Mouse (Mus musculus) cerebellum, adult 8-10 months (tissue): ENCODE data around the gene Gprc5b.

Experiments used
- DNase-seq: peaks from one replicate; pipeline ENCODE4 v3.0.0; 2022

Gene Gprc5b

GRCm38 (mm10) chr7:118995007-118995406 is at the start of gene Gprc5b:
Gene Gprc5b, minus strand, starts transcription at chr7:118995211.
- peak; percentile 82 for DNase-seq

- DNase-seq: no peak
Measured at GRCm38 (mm10) chr7:119041502-119041901, 46.5 kb upstream of the Gprc5b start.

- DNase-seq: no peak
Measured at GRCm38 (mm10) chr7:119037581-119037980, 42.6 kb upstream of the Gprc5b start.

- DNase-seq: no peak
Measured at GRCm38 (mm10) chr7:119034243-119034961, 39.4 kb upstream of the Gprc5b start.

- DNase-seq: peak; percentile 28
Measured at GRCm38 (mm10) chr7:119023394-119023921, 28.4 kb upstream of the Gprc5b start.

DNA sequence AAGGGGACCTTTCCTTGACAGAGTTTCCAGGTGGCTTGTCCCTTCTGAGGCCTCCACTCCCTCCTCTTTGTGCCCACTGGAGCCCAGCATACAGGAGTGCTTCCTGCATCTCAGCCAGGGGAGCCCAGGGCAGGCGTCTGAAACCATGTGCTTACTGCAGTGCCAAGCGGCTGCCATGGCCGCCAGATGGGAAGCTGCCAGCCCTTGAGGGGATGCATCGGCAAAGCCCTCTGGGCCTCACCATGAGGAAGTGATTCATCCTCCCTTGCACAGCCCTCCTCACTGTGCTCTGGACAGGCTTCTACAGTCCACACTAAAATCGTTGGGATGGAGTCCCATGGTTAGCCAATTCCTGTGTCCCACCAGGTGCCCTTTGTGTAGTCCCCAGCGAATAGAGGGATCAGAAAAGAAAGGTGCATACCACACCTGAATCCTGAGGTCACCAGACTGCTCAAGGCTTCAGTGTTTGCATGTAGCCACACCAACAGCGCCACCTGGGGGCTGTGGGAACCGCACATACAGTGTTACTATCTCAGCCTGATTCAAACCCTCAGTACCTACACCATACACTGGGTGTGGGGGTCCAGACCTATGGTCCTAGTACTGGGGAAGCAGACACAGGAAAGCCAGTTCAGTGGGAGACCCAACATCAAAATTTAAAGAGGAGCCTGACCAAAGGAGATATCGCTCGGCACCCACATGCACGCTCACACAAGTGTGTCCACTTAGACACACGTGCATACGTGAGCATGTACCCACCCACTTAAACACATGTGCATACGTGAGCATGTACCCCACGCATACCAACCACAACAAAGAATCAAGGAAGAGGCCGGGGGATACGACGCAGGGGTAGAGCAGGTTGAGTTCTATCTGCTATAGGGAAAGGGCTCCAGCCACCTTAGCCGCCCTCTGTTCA is 27.5 kb upstream of the Gprc5b start:
- peak; percentile 34 for DNase-seq

DNA sequence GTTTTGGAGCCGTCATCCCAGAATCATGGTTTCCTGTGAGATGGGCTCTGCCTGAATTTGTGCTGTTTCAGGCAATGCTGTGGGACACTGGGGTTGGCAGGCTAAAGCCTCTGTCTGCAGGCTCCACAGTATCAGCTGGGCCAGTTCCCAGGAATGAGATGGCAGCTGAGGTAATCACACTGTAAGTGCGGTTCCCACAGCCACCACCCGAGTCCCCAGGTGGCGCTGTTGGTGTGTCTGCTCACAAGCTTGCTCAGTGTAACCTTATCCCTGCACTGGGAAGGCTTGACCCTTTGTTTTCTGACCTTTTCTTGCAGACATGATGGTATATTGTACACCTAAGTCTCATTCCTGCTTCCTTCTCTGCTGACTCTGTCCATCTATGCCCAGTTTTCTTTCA is 24.5 kb upstream of the Gprc5b start:
- no peak for DNase-seq

GRCm38 (mm10) chr7:119015736-119016135 is 20.7 kb upstream of the Gprc5b start:
- DNase-seq: no peak

DNA sequence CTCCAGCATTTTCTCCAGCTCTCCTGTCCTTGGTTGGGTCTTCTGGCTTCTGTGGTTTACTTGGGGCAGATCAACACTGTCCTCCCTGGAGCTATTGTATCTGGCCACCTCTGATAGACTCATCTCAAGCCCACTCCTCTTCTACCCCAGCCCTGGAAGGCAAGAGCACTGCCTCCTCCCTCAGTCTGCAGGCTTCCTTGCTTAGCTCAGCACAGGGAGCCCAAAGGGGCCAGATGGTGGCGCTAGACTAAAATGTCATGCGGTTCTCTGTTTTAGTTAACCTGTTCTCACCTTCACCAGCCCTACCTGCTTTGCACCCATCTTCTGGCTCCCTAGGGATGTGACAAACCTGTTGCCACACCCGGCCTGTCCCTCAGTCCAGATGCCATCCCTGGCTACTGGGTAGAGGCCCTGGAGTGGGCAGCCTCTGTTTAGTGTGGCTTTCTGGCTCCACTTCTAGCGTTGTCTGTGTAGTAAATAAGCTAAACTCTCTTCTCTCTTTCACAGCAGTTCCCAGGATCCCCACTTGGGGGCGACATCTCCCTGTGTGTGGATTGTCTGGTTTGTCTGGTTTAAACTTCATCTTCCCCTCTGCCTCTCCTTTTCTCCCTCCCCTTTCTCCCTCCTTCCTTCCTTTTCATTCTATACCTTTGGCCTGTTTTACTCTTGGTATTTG is 16.0 kb upstream of the Gprc5b start:
- peak; percentile 69 for DNase-seq

GRCm38 (mm10) chr7:119002501-119002900 is 7.5 kb upstream of the Gprc5b start:
- DNase-seq: no peak

GRCm38 (mm10) chr7:119001965-119002364 is 7.0 kb upstream of the Gprc5b start:
- DNase-seq: no peak

DNA sequence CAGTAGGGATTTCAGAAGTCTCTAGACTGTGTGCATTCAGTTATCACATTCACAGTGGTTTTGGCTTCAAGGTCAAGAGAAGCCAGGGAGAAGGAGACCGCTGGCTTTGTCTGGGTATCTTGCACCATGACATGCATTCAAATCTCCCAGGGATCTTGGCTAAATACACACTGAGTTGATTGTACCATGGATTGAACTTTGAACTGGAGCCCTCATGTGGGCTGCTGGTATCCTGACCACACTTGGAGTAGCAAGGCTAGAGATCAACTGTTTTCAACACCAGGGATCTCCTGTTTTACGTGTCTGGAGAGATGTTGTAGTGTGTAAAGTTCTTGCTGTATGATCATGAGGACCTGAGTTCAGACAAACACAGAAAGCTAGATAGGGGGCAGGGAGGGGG is 4.8 kb upstream of the Gprc5b start:
- DNase-seq: no peak

DNA sequence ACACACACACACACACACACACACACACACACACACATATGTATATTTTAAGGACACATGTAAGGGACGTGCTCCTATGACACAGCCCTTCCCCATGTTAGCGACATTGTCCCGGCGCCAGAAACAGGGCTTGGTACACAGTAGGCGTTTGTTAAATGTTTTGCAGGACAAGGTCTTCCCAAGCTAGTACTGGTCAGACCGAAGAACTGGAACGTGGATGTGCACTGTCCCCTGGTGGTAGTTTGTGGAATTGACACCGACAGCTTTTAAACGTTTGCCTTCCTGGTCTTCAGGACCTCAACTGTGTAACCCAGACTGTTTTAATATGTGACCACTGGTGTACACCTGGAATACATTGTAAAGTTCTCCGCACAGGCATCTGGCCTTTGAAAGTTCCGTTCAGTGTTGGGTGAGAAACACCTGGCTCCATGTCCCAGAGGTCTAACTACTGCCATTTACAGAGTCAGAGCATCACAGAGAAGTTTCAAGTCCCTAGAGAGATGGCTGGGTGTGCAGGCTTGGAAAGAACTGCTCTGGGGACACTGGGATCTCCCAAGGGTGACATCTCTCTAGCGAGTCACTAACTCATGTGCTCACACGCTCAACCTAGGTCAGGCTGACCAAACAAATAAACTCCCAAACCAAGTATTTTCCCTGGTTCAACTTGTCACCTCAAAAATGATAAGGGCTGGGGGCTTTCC is 1.3 kb upstream of the Gprc5b start:
- DNase-seq: peak; percentile 93

GRCm38 (mm10) chr7:118995671-118996070 is 660 bp upstream of the Gprc5b start:
- no peak for DNase-seq

DNA sequence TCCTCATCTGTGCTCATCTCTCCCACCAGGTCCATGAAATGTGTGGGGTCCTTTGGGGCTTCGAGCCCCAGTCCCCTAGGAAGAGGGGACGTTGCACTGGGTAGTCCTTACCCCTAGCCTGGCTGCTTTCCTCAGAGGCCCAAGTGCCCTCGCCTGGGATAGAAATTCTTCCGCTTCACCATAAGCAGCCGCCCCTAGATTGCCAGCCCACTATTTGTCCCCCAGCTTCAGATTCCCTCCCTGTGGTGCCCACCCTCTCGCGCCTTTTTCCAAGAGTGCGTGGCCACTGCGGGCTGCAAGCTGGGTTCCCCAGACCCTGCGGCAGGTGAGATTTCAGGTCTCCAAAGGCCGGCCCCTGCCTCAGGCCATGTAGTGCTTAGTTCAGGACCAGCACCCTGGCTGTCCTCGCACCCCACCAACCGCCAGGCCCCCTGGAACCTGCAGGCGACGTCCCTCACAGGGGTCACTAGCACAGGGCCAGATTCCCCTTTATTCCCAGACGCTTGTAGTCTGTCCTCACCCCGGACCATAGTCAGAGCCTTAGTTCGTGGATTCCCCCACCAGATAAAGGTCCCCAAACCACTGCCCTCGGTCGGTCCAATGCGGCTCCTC is 674 bp downstream of the Gprc5b start:
- no peak for DNase-seq

GRCm38 (mm10) chr7:118993597-118994230 is 1.3 kb downstream of the Gprc5b start:
- DNase-seq: no peak

- DNase-seq: no peak
Measured at GRCm38 (mm10) chr7:118992623-118993405, 2.2 kb downstream of the Gprc5b start.

DNA sequence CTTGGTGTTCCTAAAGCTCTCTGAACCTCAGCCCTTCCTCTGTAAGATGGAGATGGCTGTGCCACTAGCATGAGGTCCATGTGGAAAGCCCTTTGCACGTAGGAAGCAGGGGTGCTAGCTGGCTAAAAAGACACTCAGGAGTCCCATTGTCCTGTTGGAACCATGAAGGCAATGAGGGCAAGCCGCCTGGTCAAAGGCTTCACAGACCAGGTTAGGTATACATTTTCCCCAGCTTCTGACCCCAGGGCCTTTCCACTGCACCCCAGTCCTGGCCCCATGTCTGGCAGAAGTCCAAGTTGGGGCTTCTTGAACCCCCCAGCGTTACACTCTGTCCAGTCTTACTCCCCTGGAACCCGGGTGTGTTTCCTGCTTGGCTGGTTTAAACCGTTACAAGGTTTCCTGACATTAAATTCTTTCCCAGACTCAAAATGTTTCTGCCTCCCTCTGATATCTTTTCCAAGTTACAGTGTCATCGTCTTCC is 2.9 kb downstream of the Gprc5b start:
- DNase-seq: no peak

DNA sequence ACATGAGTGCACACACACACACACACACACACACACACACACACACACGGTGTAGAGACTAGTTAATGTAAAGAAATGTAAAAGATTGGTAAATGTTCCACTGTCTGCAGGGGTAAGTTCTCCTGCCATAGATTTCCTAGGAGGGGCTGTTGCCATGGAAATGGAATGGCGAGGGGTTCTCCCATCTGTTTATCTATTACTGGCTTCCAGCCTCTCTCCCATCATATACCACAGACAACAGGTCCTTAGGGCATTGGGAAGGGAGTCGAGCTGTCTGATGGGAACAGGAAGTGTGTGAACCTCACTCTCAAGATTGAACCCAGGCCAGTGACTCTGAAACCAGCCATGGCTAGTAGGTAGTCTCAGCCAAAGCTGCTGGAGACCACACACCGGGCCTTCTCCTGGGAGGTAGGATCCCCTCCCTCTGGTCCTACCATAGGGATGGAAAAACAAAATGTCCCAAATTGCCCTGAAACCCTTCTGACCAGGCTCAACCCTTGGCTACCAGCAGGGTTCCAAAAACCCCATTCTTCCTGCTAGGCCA is 3.6 kb downstream of the Gprc5b start:
- no peak for DNase-seq

DNA sequence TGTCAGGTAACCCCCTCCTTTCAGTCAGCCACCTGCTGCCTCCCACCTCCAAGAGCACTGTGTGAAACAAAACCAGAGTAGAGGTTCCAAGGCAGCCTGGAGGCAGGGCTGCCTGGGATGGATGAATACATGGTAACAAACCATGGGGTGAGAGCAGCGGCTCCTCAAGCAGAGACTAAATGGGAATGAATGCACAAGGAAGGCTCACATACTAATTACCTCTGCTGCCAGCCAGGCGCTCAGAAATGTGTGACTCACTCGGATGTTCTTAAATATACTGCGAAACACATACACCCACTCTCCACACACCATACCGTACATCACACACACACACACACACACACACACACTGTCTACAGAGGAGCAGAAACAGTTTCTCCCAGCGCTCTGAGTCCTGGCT is 4.7 kb downstream of the Gprc5b start:
- DNase-seq: no peak
